Mouse (Mus musculus) ES-Bruce4 (cell line): ENCODE measurements at regions not wholly inside any gene's neighbourhood (a gene's known extent, or its start where the extent isn't known, plus 50 kb on each side); places are given as distances from the start of the nearest gene placed in this dataset.

Experiments
- CTCF ChIP-seq: IDR thresholded peaks from one replicate; pipeline ENCODE4 v1.8.1; 2011; ENCODE audit warnings: low read depth, low read length
- EP300 ChIP-seq: IDR thresholded peaks from 2 replicates; pipeline ENCODE4 v1.6.1; 2011; ENCODE audit warnings: low read depth, low read length; ENCODE audit not compliant: insufficient read depth
- POLR2A ChIP-seq: IDR thresholded peaks from one replicate; pipeline ENCODE4 v1.8.1; 2011; ENCODE audit warnings: low read length; ENCODE audit not compliant: insufficient read depth

GRCm38 (mm10) chr9:85423908-85424307 lies 96.8 kb upstream of the Tent5a start:
- TF ChIP-seq EP300 = no peak
- no peak for TF ChIP-seq CTCF
- no peak for TF ChIP-seq POLR2A
